Mouse (Mus musculus): ENCODE results near the gene Gm6351.
"Not testable (repeated sequence)": the region's sequence is repeated elsewhere in the genome, so short reads cannot be mapped to it uniquely, and the experiment has no call there.

Gm6351 gene

GRCm38 (mm10) chr5:94076085-94076484, at the start of gene Gm6351:
Gm6351 (plus strand) TSS chr5:94076385.
- not testable (repeated sequence) for DNase-seq (ENCODE audit: low read depth)

GRCm38 (mm10) chr5:94070445-94070844, 5.7 kb upstream of the Gm6351 start, which contains the start of gene BC061212:
BC061212 (minus strand) TSS chr5:94070545.
- not testable (repeated sequence) for DNase-seq (ENCODE audit: low read depth)

Measured in fibroblast of lung, adult 2 months (primary cell).